Mouse (Mus musculus) pancreas, adult 10 weeks (tissue): ENCODE data around the gene AW011738. TPM values are rescaled to one million over a fixed set of nuclear protein-coding genes. Genes with fewer than 3 reads are reported as not detected.

Experiments used
- polyA plus RNA-seq: library from polyadenylated mRNA; stranded (reverse); fragments of 350-450 nt; fragmentation: Illumina TruSeq; extraction: RNeasy Lipid Tissue Mini Kit (QIAGEN cat#74804); gene quantifications from one replicate; pipeline ENCODE4 v1.2.3, GENCODE M21; 2015; ENCODE audit warnings: low read depth, low replicate concordance; ENCODE audit not compliant: insufficient read depth

AW011738 gene
- polyA plus RNA-seq, result 0.74 TPM

GRCm38 (mm10) chr4:156203001-156203412 lies at the start of gene AW011738:
Gene AW011738, plus strand, starts transcription at chr4:156203304.

GRCm38 (mm10) chr4:156197131-156197828 lies 5.8 kb upstream of the AW011738 start, which contains the start of gene Agrn:
Gene Agrn, minus strand, starts transcription at chr4:156197488.

GRCm38 (mm10) chr4:156200623-156201475 lies 2.3 kb upstream of the AW011738 start, which contains the start of gene Isg15:
Gene Isg15, minus strand, starts transcription at chr4:156200818.

GRCm38 (mm10) chr4:156215649-156216048 lies 12.5 kb downstream of the AW011738 start, which contains the start of gene Perm1:
Gene Perm1, plus strand, starts transcription at chr4:156215868.

GRCm38 (mm10) chr4:156234701-156235213 lies 31.7 kb downstream of the AW011738 start, which contains the start of gene Plekhn1:
Gene Plekhn1, minus strand, starts transcription at chr4:156234857.

GRCm38 (mm10) chr4:156235808-156236533 lies 32.9 kb downstream of the AW011738 start, which contains the start of gene Noc2l:
Gene Noc2l, plus strand, starts transcription at chr4:156236010.

Other genes starting within 250 kb of the AW011738 start
- gene C1qtnf12, start 241.0 kb upstream of the AW011738 start, polyA plus RNA-seq, result 15.8 TPM
- gene B3galt6, start 210.7 kb upstream of the AW011738 start, polyA plus RNA-seq, result 1.6 TPM
- 42.9 TPM for gene Sdf4, start 210.4 kb upstream of the AW011738 start, polyA plus RNA-seq
- gene Tnfrsf4, start 189.5 kb upstream of the AW011738 start, polyA plus RNA-seq, result not detected
- gene Tnfrsf18, start 177.1 kb upstream of the AW011738 start, polyA plus RNA-seq, result not detected
- gene Ttll10, start 143.9 kb upstream of the AW011738 start, polyA plus RNA-seq, result 5.0 TPM
- 3.1 TPM for gene 9430015G10Rik, start 93.3 kb upstream of the AW011738 start, polyA plus RNA-seq
- not detected for gene Rnf223, start 72.8 kb upstream of the AW011738 start, polyA plus RNA-seq
- gene Agrn, start 5.8 kb upstream of the AW011738 start, polyA plus RNA-seq, result 39.4 TPM
- 5.8 TPM for gene Isg15, start 2.5 kb upstream of the AW011738 start, polyA plus RNA-seq
- not detected for gene Perm1, start 12.6 kb downstream of the AW011738 start, polyA plus RNA-seq
- 13.6 TPM for gene Plekhn1, start 31.6 kb downstream of the AW011738 start, polyA plus RNA-seq
- gene Noc2l, start 32.7 kb downstream of the AW011738 start, polyA plus RNA-seq, result 19.6 TPM
- not detected for gene Samd11, start 52.4 kb downstream of the AW011738 start, polyA plus RNA-seq
- gene Vmn2r-ps159, start 127.8 kb downstream of the AW011738 start, polyA plus RNA-seq, result not detected